Mouse (Mus musculus) kidney, adult 2 months (tissue): Measurements from ENCODE around the gene Mgmt.

Source experiments
- CTCF ChIP-seq: fragments of 200-500 bp; conservative IDR thresholded peaks from 2 replicates; pipeline ENCODE4 v1.5.1; 2011; ENCODE audit warnings: low read depth, mild to moderate bottlenecking, control low read depth, low read length, moderate library complexity, mixed read lengths; ENCODE audit not compliant: insufficient read depth, insufficient read length
- POLR2A ChIP-seq: fragments of 200-500 bp; IDR thresholded peaks from one replicate; pipeline ENCODE4 v1.6.1; 2011; ENCODE audit warnings: low read depth, low read length, control low read depth

DNA sequence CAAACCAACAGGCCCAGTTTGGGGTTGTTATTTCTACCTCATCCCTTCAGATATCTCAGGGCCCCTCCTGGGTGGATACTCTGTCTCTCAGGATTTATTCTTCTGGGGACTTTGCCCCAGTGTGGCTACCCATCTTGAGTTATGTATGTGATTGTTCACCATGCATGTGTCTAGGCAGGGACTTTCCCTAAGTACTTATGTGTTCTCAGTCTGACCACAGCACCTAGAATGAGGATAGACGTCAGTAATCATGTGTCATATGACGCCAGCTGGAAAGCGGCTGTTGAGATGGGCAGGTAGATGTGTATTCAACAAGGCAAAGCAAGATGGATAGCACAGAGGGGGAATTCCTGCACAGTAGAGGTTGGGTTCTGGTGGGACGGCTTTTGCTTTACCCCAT lies 217.7 kb downstream of the Mgmt start:
- TF ChIP-seq POLR2A: no peak
- no peak for TF ChIP-seq CTCF
